Mouse (Mus musculus): ENCODE measurements around the gene Magt1. TPM values are rescaled to one million over a fixed set of nuclear protein-coding genes. Genes with fewer than 3 reads are reported as not detected.
A peak's percentile ranks its signal among the peaks of the same experiment; 100 is the strongest.
"Not testable (repeated sequence)": the region's sequence is repeated elsewhere in the genome, so short reads cannot be mapped to it uniquely, and the experiment has no call there.

Gene Magt1
- polyA plus RNA-seq, 1 experiment from 2014 or later = 19.9 TPM

DNA sequence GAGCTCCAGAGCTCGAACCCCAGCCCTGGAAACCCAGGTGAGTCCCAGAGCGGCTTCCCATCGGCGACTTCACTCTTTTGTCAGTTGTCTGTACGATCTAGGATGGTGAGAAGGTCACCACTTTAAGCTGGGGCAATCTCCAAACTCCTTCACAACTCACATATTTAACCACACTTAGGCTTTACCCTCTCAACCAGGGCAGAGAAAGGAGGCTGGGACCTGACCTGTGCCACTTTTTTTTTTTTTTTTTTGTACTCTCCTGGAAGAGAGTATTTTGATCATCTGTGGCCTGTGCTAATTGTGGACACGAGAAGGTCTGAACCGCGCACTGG lies 15.6 kb upstream of the Magt1 start:
- Histone ChIP-seq H3K27me3 (replicated peaks; ENCODE audit: control insufficient read depth, insufficient read depth, low read length) (no peaks in the 10 kb centered on the region), H3K27ac (ENCODE audit: low read depth, low read length) (peak overlapping the region; percentile 52; the same call in 1 of the 2 replicates), H3K9me3 (replicated peaks; ENCODE audit: control insufficient read depth, low read length) (no peaks in the 10 kb centered on the region), H3K4me2 (ENCODE audit: low read length) (peak overlapping the region; percentile 51), H3K9ac (ENCODE audit: low read length) (peak overlapping the region; percentile 65), H3K4me1 (ENCODE audit: control insufficient read depth, insufficient read depth, low read length) (0 out of 2 replicates have a peak, but pooled peaks cover 2% of the 10 kb centered on the region), H3K4me3 (ENCODE audit: low read depth, low read length) (peak overlapping the region; percentile 48), H3K36me3 (ENCODE audit: control insufficient read depth, insufficient read depth, low read length) (no peaks in the 10 kb centered on the region)
- DNase-seq (ENCODE audit: low spot score) (no peak), ATAC-seq (no peak; the same call in 1 of the 2 replicates)
- WGBS = 23% methylated on average over 8 of the region's 8 CpGs

GRCm38 (mm10) chrX:106026418-106027342 lies 15.0 kb upstream of the Magt1 start, which contains the start of gene Atp7a:
Atp7a (plus strand) TSS chrX:106027276.
- H3K4me1 ChIP-seq (ENCODE audit: control insufficient read depth, insufficient read depth, low read length) = 0 out of 2 replicates have a peak, but pooled peaks cover 2% of the 10 kb centered on the region
- no peaks in the 10 kb centered on the region for H3K9me3 ChIP-seq (replicated peaks; ENCODE audit: control insufficient read depth, low read length)
- H3K4me2 ChIP-seq (ENCODE audit: low read length) = peak within 1 kb of the TSS; percentile 51
- no peaks in the 10 kb centered on the region for H3K27me3 ChIP-seq (replicated peaks; ENCODE audit: control insufficient read depth, insufficient read depth, low read length)
- H3K4me3 ChIP-seq (ENCODE audit: low read depth, low read length) = peak within 1 kb of the TSS; percentile 48
- no peaks in the 10 kb centered on the region for H3K36me3 ChIP-seq (ENCODE audit: control insufficient read depth, insufficient read depth, low read length)
- peak within 1 kb of the TSS; percentile 52; the same call in 1 of the 2 replicates for H3K27ac ChIP-seq (ENCODE audit: low read depth, low read length)
- ATAC-seq = peak; percentile 99
- peak; percentile 95 for DNase-seq (ENCODE audit: low spot score)
- peak within 1 kb of the TSS; percentile 65 for H3K9ac ChIP-seq (ENCODE audit: low read length)
- 25% methylated on average over 35 of the region's 36 CpGs for WGBS

GRCm38 (mm10) chrX:106017516-106017915 lies 5.8 kb upstream of the Magt1 start:
- Histone ChIP-seq H3K36me3 (ENCODE audit: control insufficient read depth, insufficient read depth, low read length) (peaks cover 13% of the 10 kb centered on the region), H3K4me2 (ENCODE audit: low read length) (no peak overlapping the region), H3K27me3 (replicated peaks; ENCODE audit: control insufficient read depth, insufficient read depth, low read length) (no peaks in the 10 kb centered on the region), H3K9me3 (replicated peaks; ENCODE audit: control insufficient read depth, low read length) (no peaks in the 10 kb centered on the region), H3K4me1 (ENCODE audit: control insufficient read depth, insufficient read depth, low read length) (no peaks in the 10 kb centered on the region), H3K4me3 (ENCODE audit: low read depth, low read length) (no peak overlapping the region), H3K27ac (ENCODE audit: low read depth, low read length) (no peak overlapping the region), H3K9ac (ENCODE audit: low read length) (no peak overlapping the region)
- ATAC-seq (no peak), DNase-seq (ENCODE audit: low spot score) (no peak)
- 84% methylated on average over 4 of the region's 4 CpGs for WGBS

DNA sequence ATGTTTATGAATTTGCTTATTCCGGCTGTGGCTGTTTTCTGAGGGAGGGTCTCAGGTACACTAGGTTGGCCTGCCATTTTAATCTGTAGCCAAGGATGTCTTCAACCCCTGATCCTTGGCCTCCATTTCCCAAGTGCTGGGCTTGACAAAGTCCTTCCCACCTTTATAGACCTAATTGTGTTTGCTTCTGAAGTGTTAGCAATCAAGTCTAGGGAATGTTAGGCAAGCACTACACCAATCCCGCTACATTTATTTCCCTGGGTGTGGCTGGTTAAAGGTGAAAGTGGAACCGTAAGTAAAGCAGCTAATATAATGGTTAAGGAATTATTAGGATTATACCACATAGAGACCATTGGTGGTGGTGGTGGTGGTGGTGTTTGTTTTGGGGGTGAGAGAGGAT lies 5.4 kb upstream of the Magt1 start:
- H3K4me2 ChIP-seq (ENCODE audit: low read length) = peak overlapping the region; percentile 52
- H3K9ac ChIP-seq (ENCODE audit: low read length) = no peak overlapping the region
- no peaks in the 10 kb centered on the region for H3K27me3 ChIP-seq (replicated peaks; ENCODE audit: control insufficient read depth, insufficient read depth, low read length)
- H3K4me1 ChIP-seq (ENCODE audit: control insufficient read depth, insufficient read depth, low read length) = no peaks in the 10 kb centered on the region
- DNase-seq (ENCODE audit: low spot score) = no peak
- no peak overlapping the region for H3K4me3 ChIP-seq (ENCODE audit: low read depth, low read length)
- WGBS = 89% methylated on average over 3 of the region's 3 CpGs
- no peak overlapping the region for H3K27ac ChIP-seq (ENCODE audit: low read depth, low read length)
- no peak for ATAC-seq
- peaks cover 13% of the 10 kb centered on the region for H3K36me3 ChIP-seq (ENCODE audit: control insufficient read depth, insufficient read depth, low read length)
- no peaks in the 10 kb centered on the region for H3K9me3 ChIP-seq (replicated peaks; ENCODE audit: control insufficient read depth, low read length)

- Histone ChIP-seq H3K9me3 (replicated peaks; ENCODE audit: control insufficient read depth, low read length) (no peaks in the 10 kb centered on the region), H3K36me3 (ENCODE audit: control insufficient read depth, insufficient read depth, low read length) (peaks cover 6% of the 10 kb centered on the region; the same call in 1 of the 2 replicates), H3K4me3 (ENCODE audit: low read depth, low read length) (peak within 1 kb of the TSS; percentile 49), H3K9ac (ENCODE audit: low read length) (peak within 1 kb of the TSS; percentile 72), H3K27ac (ENCODE audit: low read depth, low read length) (peak within 1 kb of the TSS; percentile 65; the same call in 1 of the 2 replicates), H3K4me1 (ENCODE audit: control insufficient read depth, insufficient read depth, low read length) (no peaks in the 10 kb centered on the region), H3K27me3 (replicated peaks; ENCODE audit: control insufficient read depth, insufficient read depth, low read length) (no peaks in the 10 kb centered on the region), H3K4me2 (ENCODE audit: low read length) (peak within 1 kb of the TSS; percentile 52)
- DNase-seq (ENCODE audit: low spot score) (peak; percentile 96), ATAC-seq (peak; percentile 64)
- WGBS = 26% methylated on average over 26 of the region's 26 CpGs
Observed at GRCm38 (mm10) chrX:106015571-106016322, 4.0 kb upstream of the Magt1 start, which contains the start of gene Cox7b. Cox7b (plus strand) TSS chrX:106015700.

GRCm38 (mm10) chrX:106014741-106015377 lies 3.2 kb upstream of the Magt1 start:
- H3K4me3 ChIP-seq (ENCODE audit: low read depth, low read length); H3K4me2 ChIP-seq (ENCODE audit: low read length); H3K9me3 ChIP-seq (replicated peaks; ENCODE audit: control insufficient read depth, low read length); H3K36me3 ChIP-seq (ENCODE audit: control insufficient read depth, insufficient read depth, low read length); DNase-seq (ENCODE audit: low spot score); H3K4me1 ChIP-seq (ENCODE audit: control insufficient read depth, insufficient read depth, low read length); H3K27ac ChIP-seq (ENCODE audit: low read depth, low read length); ATAC-seq; H3K9ac ChIP-seq (ENCODE audit: low read length); H3K27me3 ChIP-seq (replicated peaks; ENCODE audit: control insufficient read depth, insufficient read depth, low read length): not testable (repeated sequence)
- WGBS = 72% methylated on average over 2 of the region's 2 CpGs

DNA sequence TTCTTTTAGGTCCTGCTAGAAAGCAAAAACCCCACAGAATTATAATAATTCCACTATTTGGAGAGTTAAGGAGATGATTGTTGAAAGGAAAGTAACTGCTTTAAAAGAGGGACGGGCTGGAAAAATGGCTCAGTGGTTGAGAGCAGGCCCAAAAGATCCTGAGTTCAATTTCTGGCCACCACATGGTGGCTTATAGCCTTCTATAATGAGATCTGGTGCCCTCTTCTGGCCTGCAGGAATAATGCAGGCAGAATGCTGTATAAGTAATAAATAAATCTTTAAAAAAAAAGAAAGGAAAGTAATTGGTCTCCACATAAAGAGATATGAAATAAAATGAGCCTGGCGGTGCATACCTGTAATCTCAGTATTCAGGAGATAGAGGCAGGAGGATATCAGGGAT lies 1.5 kb upstream of the Magt1 start:
- no peaks in the 10 kb centered on the region for H3K27me3 ChIP-seq (replicated peaks; ENCODE audit: control insufficient read depth, insufficient read depth, low read length)
- DNase-seq (ENCODE audit: low spot score) = peak; percentile 74
- ATAC-seq = no peak
- no peaks in the 10 kb centered on the region for H3K36me3 ChIP-seq (ENCODE audit: control insufficient read depth, insufficient read depth, low read length)
- no peaks in the 10 kb centered on the region for H3K4me1 ChIP-seq (ENCODE audit: control insufficient read depth, insufficient read depth, low read length)
- WGBS = 36% methylated on average over 2 of the region's 2 CpGs
- no peaks in the 10 kb centered on the region for H3K9me3 ChIP-seq (replicated peaks; ENCODE audit: control insufficient read depth, low read length)
- H3K4me2 ChIP-seq (ENCODE audit: low read length) = no peak overlapping the region
- H3K4me3 ChIP-seq (ENCODE audit: low read depth, low read length) = no peak overlapping the region
- H3K27ac ChIP-seq (ENCODE audit: low read depth, low read length) = no peak overlapping the region
- no peak overlapping the region for H3K9ac ChIP-seq (ENCODE audit: low read length)

- WGBS = 82% methylated on average over 3 of the region's 3 CpGs
Observed at GRCm38 (mm10) chrX:106012559-106012958, 853 bp upstream of the Magt1 start.

More at GRCm38 (mm10) chrX:106012559-106012958, 853 bp upstream of the Magt1 start:
- H3K4me3 ChIP-seq (ENCODE audit: low read depth, low read length) = no peak overlapping the region
- no peak for DNase-seq (ENCODE audit: low spot score)
- H3K9ac ChIP-seq (ENCODE audit: low read length) = no peak overlapping the region
- no peaks in the 10 kb centered on the region for H3K4me1 ChIP-seq (ENCODE audit: control insufficient read depth, insufficient read depth, low read length)
- H3K36me3 ChIP-seq (ENCODE audit: control insufficient read depth, insufficient read depth, low read length) = no peaks in the 10 kb centered on the region
- H3K27me3 ChIP-seq (replicated peaks; ENCODE audit: control insufficient read depth, insufficient read depth, low read length) = no peaks in the 10 kb centered on the region
- H3K4me2 ChIP-seq (ENCODE audit: low read length) = peak overlapping the region; percentile 51
- no peaks in the 10 kb centered on the region for H3K9me3 ChIP-seq (replicated peaks; ENCODE audit: control insufficient read depth, low read length)
- no peak for ATAC-seq
- H3K27ac ChIP-seq (ENCODE audit: low read depth, low read length) = 0 out of 2 replicates have a peak overlapping the region, but pooled peaks have one; percentile 57

All from forebrain, embryonic 14.5 days (tissue).